Mouse (Mus musculus) lung, adult 2 months (tissue): ENCODE measurements at regions not wholly inside any gene's neighbourhood (a gene's known extent, or its start where the extent isn't known, plus 50 kb on each side); places are given as distances from the start of the nearest gene placed in this dataset.

Experiments used
- CTCF ChIP-seq: fragments of 200-500 bp; IDR thresholded peaks from 2 replicates; pipeline ENCODE4 v1.5.1; 2011; ENCODE audit warnings: mild to moderate bottlenecking, low read length, control low read depth; ENCODE audit not compliant: insufficient read depth
- POLR2A ChIP-seq: fragments of 200-500 bp; IDR thresholded peaks from 2 replicates; pipeline ENCODE4 v1.6.1; 2011; ENCODE audit warnings: low read depth, mild to moderate bottlenecking, control low read depth, low read length, borderline replicate concordance; ENCODE audit errors: extremely low read depth

GRCm38 (mm10) chr5:149961178-149961577, 57.3 kb upstream of the Rxfp2 start:
- no peak for TF ChIP-seq CTCF
- no peak for TF ChIP-seq POLR2A
